Mouse (Mus musculus) limb, embryonic 12.5 days (tissue): ENCODE data around the gene Doc2a. TPM values are rescaled to one million over a fixed set of nuclear protein-coding genes. Genes with fewer than 3 reads are reported as not detected.

Source experiments
- ATAC-seq: fragments of 200-750 bp; cut with Nextera tagmentation; 2 replicates; pipeline ENCODE4 v1.8.0; 2017; ENCODE audit warnings: low read depth, moderate TSS enrichment; ENCODE audit not compliant: insufficient number of reproducible peaks, insufficient read depth, low FRiP score, low TSS enrichment
- H3K27ac ChIP-seq: fragments of 300-500 bp; sonication (generic); 2 replicates; pipeline ENCODE4 v1.5.1; 2016; ENCODE audit warnings: mild to moderate bottlenecking, moderate library complexity
- H3K27me3 ChIP-seq: fragments of 300-500 bp; sonication (generic); 2 replicates; pipeline ENCODE4 v1.6.1; 2016; ENCODE audit warnings: mild to moderate bottlenecking, moderate library complexity
- H3K36me3 ChIP-seq: fragments of 300-500 bp; sonication (generic); 2 replicates; pipeline ENCODE4 v1.6.1; 2016; ENCODE audit warnings: mild to moderate bottlenecking, moderate library complexity
- H3K4me1 ChIP-seq: fragments of 300-500 bp; sonication (generic); replicated peaks from 2 replicates; pipeline ENCODE4 v1.6.1; 2016
- H3K4me2 ChIP-seq: fragments of 300-500 bp; sonication (generic); 2 replicates; pipeline ENCODE4 v1.6.1; 2016; ENCODE audit warnings: mild to moderate bottlenecking, moderate library complexity
- H3K4me3 ChIP-seq: fragments of 300-500 bp; sonication (generic); replicated peaks from 2 replicates; pipeline ENCODE4 v1.5.1; 2016; ENCODE audit warnings: mild to moderate bottlenecking
- H3K9ac ChIP-seq: fragments of 300-500 bp; sonication (generic); replicated peaks from 2 replicates; pipeline ENCODE4 v1.6.1; 2016; ENCODE audit warnings: mild to moderate bottlenecking, moderate library complexity
- H3K9me3 ChIP-seq: fragments of 300-500 bp; sonication (generic); 2 replicates; pipeline ENCODE4 v1.6.1; 2016; ENCODE audit warnings: mild to moderate bottlenecking, moderate library complexity
- WGBS: fragments of 180-500 bp; shearing (Covaris S2); methylation state at CpG from one replicate; pipeline ENCODE4 v1.1.7; 2016; 5-methylcytosine and 5-hydroxymethylcytosine counted together
- polyA plus RNA-seq: library from polyadenylated mRNA; unstranded; fragments of >200 nt; fragmentation: Nextera tagmentation; extraction: Ambion mirVana; gene quantifications from 2 replicates; pipeline ENCODE4 v1.2.1, GENCODE M21; 2016

Doc2a gene
- polyA plus RNA-seq, 1 experiment from 2014 or later, result 2.3 TPM

DNA sequence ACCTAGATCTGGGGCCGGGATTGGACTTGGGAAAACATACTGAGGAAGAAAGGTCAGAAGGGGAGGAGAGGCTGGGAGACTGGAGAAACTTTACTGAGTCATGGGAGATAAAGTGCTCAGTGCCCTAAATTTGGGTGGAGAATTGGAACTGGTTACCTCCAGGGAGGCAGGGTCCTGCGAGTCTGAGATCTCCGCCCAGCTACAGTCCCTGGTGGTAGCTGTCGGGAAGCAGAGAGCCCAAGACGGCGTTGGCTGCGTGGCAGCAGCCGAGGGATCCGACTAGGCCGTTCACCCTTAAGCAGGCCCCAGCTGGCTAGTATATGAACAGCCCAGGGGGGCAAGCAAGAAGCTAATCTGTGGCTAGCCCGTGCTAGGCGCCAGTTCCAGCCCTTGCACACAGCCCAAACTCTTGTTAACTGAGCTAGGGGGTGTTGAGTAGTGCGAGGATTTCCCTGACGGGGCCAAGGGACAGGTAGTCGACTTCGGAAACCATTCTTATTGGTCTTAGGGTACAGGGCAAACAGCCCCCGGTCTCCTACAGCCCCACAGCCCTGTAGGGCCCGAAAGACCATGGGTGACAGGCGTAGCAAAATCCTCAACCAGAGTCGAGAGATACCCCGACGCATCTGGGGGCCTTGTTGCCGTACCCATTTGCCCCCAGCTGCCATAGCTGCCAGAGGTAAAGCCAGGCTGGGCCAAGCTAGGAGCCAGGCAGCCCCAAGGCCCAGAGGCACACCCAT, 22.7 kb downstream of the Doc2a start:
- WGBS, result 90% methylated on average over 23 of the region's 23 CpGs

DNA sequence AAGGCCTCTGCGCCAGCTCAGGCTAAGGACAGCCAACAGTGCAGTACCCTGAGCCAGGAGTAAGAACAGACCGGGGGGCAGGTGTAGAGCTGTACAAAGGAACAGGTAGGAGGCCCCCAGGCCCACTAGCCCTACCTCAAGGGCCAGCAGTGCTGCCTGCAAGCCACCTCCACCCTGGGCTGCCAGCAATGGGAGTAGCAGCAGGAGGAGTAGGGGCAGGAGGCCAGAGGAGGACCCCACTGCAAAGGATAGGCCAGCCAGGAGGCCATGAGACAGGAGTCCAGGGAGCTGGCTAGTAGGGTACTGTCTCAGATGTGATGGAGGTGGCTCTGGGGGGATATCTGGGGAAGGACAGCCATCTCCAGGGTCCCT, 23.3 kb downstream of the Doc2a start:
- Histone ChIP-seq H3K4me1 (no peaks in the 10 kb centered on the region), H3K4me3 (no peak overlapping the region), H3K4me2 (no peak overlapping the region), H3K9ac (peak overlapping the region; percentile 38; the same call in 1 of the 2 replicates), H3K27ac (no peak overlapping the region), H3K27me3 (no peaks in the 10 kb centered on the region), H3K36me3 (peaks cover 99% of the 10 kb centered on the region), H3K9me3 (no peaks in the 10 kb centered on the region)
- WGBS, result 98% methylated on average over 2 of the region's 2 CpGs
- no peak for ATAC-seq

More for the DNA sequence above, 22.7 kb downstream of the Doc2a start:
- no peak for ATAC-seq
- Histone ChIP-seq H3K27me3 (no peaks in the 10 kb centered on the region), H3K4me1 (no peaks in the 10 kb centered on the region), H3K36me3 (peaks cover 99% of the 10 kb centered on the region), H3K9ac (no peak overlapping the region), H3K27ac (no peak overlapping the region), H3K4me2 (no peak overlapping the region), H3K4me3 (no peak overlapping the region), H3K9me3 (no peaks in the 10 kb centered on the region)

DNA sequence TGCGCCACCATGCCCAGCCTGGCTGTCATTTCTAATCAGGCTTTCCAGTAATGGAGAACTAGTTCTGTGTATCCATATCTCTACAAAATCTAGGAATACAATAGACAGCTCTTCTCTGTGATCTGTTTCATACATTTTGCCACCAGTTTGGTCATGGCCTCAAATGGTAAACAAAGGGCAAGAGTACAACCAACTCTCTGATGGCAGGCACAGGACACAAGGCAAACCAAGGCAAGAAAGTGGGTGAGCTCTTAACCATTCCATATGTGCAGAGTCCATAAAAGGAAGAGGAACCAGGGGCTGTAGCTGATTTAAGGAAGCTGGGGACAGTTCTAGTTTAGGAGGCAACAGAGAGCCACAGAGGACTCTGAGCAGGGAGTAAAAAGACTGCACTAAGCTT, 30.0 kb downstream of the Doc2a start:
- H3K27me3 ChIP-seq, result no peaks in the 10 kb centered on the region
- no peak overlapping the region for H3K4me2 ChIP-seq
- H3K36me3 ChIP-seq, result peaks cover 91% of the 10 kb centered on the region
- no peak overlapping the region for H3K9ac ChIP-seq
- no peak overlapping the region for H3K27ac ChIP-seq
- no peaks in the 10 kb centered on the region for H3K9me3 ChIP-seq
- 98% methylated on average over 1 of the region's 1 CpGs for WGBS
- H3K4me1 ChIP-seq, result peaks cover 15% of the 10 kb centered on the region
- ATAC-seq, result no peak
- H3K4me3 ChIP-seq, result no peak overlapping the region

DNA sequence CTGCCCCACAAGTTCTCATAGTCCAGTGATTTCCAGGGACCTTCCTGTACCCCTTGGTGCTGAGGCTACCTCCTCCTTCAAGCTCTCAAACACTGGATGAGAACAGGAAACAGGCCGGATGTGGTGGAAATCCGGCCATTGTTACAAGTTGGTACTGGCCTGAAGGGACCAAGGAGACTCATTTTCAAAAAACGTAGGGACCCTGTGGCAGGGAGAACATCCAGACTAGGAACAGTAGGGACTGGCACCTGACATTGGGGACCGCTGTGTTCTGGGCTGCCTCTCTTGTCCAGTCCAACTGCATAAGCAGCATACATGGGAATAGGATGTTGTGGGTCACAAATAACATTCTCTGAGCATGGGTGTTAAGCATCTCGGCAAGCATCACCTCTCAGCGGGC, 33.8 kb downstream of the Doc2a start:
- H3K4me3 ChIP-seq, result peak overlapping the region; percentile 79; the same call in 1 of the 2 replicates
- 80% methylated on average over 6 of the region's 6 CpGs for WGBS
- peaks cover 30% of the 10 kb centered on the region for H3K4me1 ChIP-seq
- H3K36me3 ChIP-seq, result peaks cover 53% of the 10 kb centered on the region
- peak overlapping the region; percentile 76; the same call in 1 of the 2 replicates for H3K9ac ChIP-seq
- no peak for ATAC-seq
- H3K4me2 ChIP-seq, result peak overlapping the region; percentile 99
- H3K27ac ChIP-seq, result 0 out of 2 replicates have a peak overlapping the region, but pooled peaks have one; percentile 9
- H3K27me3 ChIP-seq, result no peaks in the 10 kb centered on the region
- H3K9me3 ChIP-seq, result no peaks in the 10 kb centered on the region

DNA sequence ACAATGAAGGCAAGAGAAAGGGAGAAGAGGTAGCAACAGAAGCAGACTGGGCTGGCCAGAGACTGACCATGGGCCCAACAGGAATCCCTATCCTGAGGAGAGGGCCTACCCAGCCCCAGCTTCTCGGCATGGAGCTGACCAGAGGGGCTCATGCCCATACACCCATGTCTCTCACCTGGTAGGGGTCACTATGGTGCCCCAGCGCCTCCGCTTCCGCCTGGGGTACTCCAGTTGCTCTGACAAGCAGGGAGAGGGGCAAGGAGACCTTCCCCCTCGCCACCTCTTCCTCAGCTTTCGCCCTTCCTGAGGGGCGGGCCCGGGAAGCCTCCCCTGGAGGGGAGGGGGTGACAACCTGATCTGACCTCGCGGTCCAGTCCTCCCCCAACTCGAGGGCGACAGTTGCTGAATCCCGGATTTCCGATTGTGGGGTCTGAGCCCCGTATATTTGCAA, 36.5 kb downstream of the Doc2a start:
- Histone ChIP-seq H3K4me2 (peak overlapping the region; percentile 99), H3K4me1 (peaks cover 30% of the 10 kb centered on the region), H3K4me3 (peak overlapping the region; percentile 79), H3K9me3 (no peaks in the 10 kb centered on the region), H3K9ac (peak overlapping the region; percentile 76), H3K27me3 (no peaks in the 10 kb centered on the region), H3K27ac (peak overlapping the region; percentile 93), H3K36me3 (peaks cover 26% of the 10 kb centered on the region)
- under 1% methylated on average over 14 of the region's 15 CpGs for WGBS
- peak; percentile 1; the same call in 1 of the 2 replicates for ATAC-seq

DNA sequence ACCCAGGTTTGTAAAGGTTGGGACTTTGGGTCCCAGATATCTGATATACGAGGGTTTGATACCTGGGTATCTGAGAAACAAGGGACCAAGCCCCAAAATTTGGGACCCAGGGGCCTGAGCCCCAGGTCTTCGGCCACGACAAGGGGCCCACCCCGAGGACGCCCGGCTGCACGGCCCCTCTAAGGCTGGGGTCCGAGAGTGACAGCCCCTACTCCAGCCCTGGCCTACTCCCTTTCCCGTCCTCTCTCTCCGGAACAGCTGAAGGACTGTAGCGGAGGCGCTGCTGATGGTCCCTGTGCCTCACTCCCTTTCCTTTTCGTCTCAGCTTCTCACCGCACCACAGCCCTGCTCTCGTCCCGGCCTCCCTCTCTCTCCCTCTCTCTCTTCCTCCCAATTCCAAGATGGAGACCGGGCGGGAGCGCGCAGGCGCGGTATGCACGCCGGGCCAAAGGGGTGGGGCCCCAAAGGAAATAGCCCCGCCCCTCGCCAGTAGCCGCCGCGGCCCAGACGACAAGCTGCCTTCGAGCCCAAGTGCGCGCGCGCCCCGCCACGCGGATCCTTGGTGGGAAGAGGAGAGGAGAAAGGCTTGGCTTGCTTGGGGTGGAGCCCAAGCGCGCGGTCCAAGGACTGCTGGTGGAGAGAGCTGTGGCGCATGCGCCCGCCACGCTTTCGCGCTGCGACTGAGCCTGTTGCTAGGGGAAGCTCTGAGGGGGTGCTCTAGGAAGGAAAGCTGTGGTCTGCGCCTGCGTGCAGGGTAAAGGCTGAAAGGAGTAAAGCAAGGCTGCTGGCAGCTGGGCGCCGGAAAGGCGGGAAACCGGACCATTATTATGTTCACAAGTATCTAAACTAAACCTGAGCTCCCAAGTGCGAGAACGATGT, 37.3 kb downstream of the Doc2a start, which contains the start of gene Taok2:
TSS of gene Taok2 (minus strand) at position 418 of the 879 bp plus-strand sequence.
- under 1% methylated on average over 56 of the region's 56 CpGs for WGBS
- ATAC-seq, result peak; percentile 96
- Histone ChIP-seq H3K4me1 (peaks cover 30% of the 10 kb centered on the region), H3K9ac (peak within 1 kb of the TSS; percentile 76), H3K27ac (peak within 1 kb of the TSS; percentile 93), H3K4me2 (peak within 1 kb of the TSS; percentile 99), H3K9me3 (no peaks in the 10 kb centered on the region), H3K27me3 (no peaks in the 10 kb centered on the region), H3K36me3 (peaks cover 18% of the 10 kb centered on the region), H3K4me3 (peak within 1 kb of the TSS; percentile 79)

DNA sequence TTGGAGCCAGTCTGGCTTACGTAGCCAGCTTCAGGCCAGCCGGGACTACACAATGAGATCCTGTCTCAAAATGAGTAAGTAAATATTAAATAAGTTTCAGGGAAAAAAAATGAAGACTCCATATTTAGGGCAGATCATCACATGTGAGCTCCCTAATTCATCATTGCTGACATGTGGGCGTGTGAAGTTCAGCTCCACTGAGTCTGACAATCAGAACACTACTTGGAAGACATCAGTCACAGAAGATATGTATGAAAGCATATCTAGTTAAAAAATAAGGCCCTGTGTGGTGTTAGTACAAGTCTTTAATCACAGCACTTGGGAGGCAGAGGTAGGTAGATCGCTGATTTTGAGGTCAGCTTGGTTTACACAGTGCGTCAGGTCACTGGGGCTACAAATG, 40.1 kb downstream of the Doc2a start:
- Histone ChIP-seq H3K27me3 (no peaks in the 10 kb centered on the region), H3K4me3 (no peak overlapping the region), H3K27ac (no peak overlapping the region), H3K4me2 (no peak overlapping the region), H3K4me1 (peaks cover 14% of the 10 kb centered on the region), H3K36me3 (0 out of 2 replicates have a peak, but pooled peaks cover 6% of the 10 kb centered on the region), H3K9ac (no peak overlapping the region), H3K9me3 (no peaks in the 10 kb centered on the region)
- no peak for ATAC-seq
- 87% methylated on average over 5 of the region's 5 CpGs for WGBS

DNA sequence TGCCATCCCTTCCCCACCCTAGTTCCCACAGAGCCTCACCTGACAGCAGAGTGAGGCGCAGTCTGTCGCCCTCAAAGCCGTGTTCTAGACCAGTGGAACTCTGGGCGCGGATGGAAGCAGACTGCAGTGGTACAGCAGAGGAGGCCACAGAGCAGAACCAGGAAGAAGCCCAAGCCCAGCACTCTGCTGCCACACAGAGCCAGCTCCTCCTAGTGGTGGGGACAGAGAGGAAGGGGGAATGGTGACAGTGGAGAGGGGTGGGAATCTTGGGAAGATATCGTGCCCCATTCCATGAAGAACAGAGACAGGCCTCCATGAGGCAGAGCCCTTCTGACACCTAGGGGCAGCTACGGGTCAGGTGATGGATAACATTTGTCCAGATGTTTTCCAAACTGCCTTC, 41.6 kb downstream of the Doc2a start:
- no peak overlapping the region for H3K4me3 ChIP-seq
- H3K27ac ChIP-seq, result no peak overlapping the region
- 0 out of 2 replicates have a peak, but pooled peaks cover 6% of the 10 kb centered on the region for H3K36me3 ChIP-seq
- 47% methylated on average over 7 of the region's 7 CpGs for WGBS
- ATAC-seq, result no peak
- H3K9ac ChIP-seq, result no peak overlapping the region
- H3K4me1 ChIP-seq, result no peaks in the 10 kb centered on the region
- no peak overlapping the region for H3K4me2 ChIP-seq
- no peaks in the 10 kb centered on the region for H3K27me3 ChIP-seq
- H3K9me3 ChIP-seq, result no peaks in the 10 kb centered on the region

DNA sequence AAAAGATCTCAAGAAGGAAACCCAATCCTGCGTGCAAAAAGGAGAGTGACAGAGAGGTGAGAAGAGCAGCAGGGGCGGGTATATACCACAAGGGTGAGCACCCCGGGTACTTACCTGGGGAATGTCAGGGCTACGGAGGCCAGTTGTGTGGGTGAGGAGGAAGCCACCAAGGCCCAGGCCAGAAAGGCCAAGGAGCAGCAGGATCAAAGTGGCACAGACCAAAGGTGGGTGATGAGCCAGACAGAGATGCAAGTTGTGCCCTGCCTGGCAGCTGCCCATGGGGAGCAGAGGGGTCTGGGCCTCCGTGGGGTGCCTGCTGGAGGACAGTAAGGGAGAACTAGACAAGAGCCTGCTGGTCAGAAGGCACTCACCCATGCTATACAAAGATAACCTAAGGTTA, 49.7 kb downstream of the Doc2a start:
- H3K9me3 ChIP-seq, result no peaks in the 10 kb centered on the region
- H3K4me1 ChIP-seq, result peaks cover 5% of the 10 kb centered on the region; the same call in 1 of the 2 replicates
- H3K4me2 ChIP-seq, result no peak overlapping the region
- ATAC-seq, result no peak
- no peak overlapping the region for H3K4me3 ChIP-seq
- no peaks in the 10 kb centered on the region for H3K27me3 ChIP-seq
- H3K27ac ChIP-seq, result no peak overlapping the region
- H3K36me3 ChIP-seq, result no peaks in the 10 kb centered on the region
- WGBS, result 78% methylated on average over 5 of the region's 5 CpGs
- no peak overlapping the region for H3K9ac ChIP-seq

DNA sequence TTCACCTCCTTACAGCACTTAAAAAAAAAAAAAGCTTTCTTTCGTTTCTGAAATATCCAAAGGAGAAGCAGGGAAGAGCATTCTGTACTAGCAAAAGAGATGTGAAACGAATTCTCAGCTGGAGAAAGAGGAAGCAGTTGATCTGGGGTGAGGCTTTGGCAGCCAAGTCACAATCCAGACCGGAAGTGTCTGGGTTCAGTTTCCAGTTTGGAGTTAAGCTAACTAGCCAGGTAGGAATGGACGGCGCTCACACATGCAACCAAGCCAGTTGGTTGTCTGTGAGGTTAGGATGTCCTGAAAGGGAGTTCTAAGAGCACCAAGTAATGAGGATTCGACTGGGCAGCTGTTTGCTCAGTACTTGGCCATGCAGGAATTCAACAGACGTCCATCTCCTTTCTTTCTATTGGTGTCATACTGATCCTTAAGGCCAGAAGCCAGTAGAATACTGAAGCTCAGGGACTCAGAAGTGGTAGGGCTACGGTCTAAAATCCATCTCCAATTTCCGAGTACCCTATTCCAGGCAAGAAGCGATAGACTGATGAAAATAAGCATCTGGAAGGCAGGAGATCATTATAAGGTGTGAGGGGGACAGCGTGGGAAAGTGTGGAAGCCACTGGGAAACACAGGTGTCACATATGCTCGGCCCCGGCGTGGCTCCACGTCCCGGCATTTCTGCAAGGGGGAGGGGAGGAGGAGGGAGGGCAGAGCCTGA, 50.3 kb downstream of the Doc2a start:
- Histone ChIP-seq H3K4me2 (peak overlapping the region; percentile 72), H3K4me3 (peak overlapping the region; percentile 62), H3K4me1 (peaks cover 5% of the 10 kb centered on the region; the same call in 1 of the 2 replicates), H3K9ac (peak overlapping the region; percentile 68), H3K27me3 (no peaks in the 10 kb centered on the region), H3K27ac (no peak overlapping the region), H3K36me3 (no peaks in the 10 kb centered on the region), H3K9me3 (no peaks in the 10 kb centered on the region)
- 24% methylated on average over 16 of the region's 16 CpGs for WGBS
- ATAC-seq, result peak; percentile 77
